Mouse (Mus musculus) forebrain, embryonic 15.5 days (tissue): ENCODE measurements at regions not wholly inside any gene's neighbourhood (a gene's known extent, or its start where the extent isn't known, plus 50 kb on each side); places are given as distances from the start of the nearest gene placed in this dataset.
"Not testable (repeated sequence)": the region's sequence is repeated elsewhere in the genome, so short reads cannot be mapped to it uniquely, and the experiment has no call there.

Source experiments
- ATAC-seq: fragments of 200-750 bp; cut with Nextera tagmentation; replicated peaks from 2 replicates; pipeline ENCODE4 v1.8.0; 2017; ENCODE audit warnings: mild to moderate bottlenecking, moderate TSS enrichment, moderate library complexity
- H3K27ac ChIP-seq: fragments of 300-500 bp; sonication (generic); replicated peaks from 2 replicates; pipeline ENCODE4 v1.5.1; 2015; ENCODE audit warnings: mild to moderate bottlenecking, inconsistent platforms
- H3K27me3 ChIP-seq: fragments of 300-500 bp; sonication (generic); 2 replicates; pipeline ENCODE4 v1.6.1; 2015; ENCODE audit warnings: inconsistent platforms
- H3K36me3 ChIP-seq: fragments of 300-500 bp; sonication (generic); 2 replicates; pipeline ENCODE4 v1.6.1; 2015; ENCODE audit warnings: mild to moderate bottlenecking, inconsistent platforms
- H3K4me1 ChIP-seq: fragments of 300-500 bp; sonication (generic); 2 replicates; pipeline ENCODE4 v1.6.1; 2015; ENCODE audit warnings: inconsistent platforms
- H3K4me2 ChIP-seq: fragments of 300-500 bp; sonication (generic); replicated peaks from 2 replicates; pipeline ENCODE4 v1.6.1; 2015; ENCODE audit warnings: mild to moderate bottlenecking, inconsistent platforms
- H3K4me3 ChIP-seq: fragments of 300-500 bp; sonication (generic); 2 replicates; pipeline ENCODE4 v1.5.1; 2015; ENCODE audit warnings: mild to moderate bottlenecking, inconsistent platforms
- H3K9ac ChIP-seq: fragments of 300-500 bp; sonication (generic); replicated peaks from 2 replicates; pipeline ENCODE4 v1.6.1; 2015; ENCODE audit warnings: mild to moderate bottlenecking, inconsistent platforms
- H3K9me3 ChIP-seq: fragments of 300-500 bp; sonication (generic); 2 replicates; pipeline ENCODE4 v1.6.1; 2016; ENCODE audit warnings: inconsistent platforms
- WGBS: fragments of 180-500 bp; shearing (Covaris S2); methylation state at CpG from one replicate; pipeline ENCODE4 v1.1.7; 2015; ENCODE audit warnings: mixed read lengths; 5-methylcytosine and 5-hydroxymethylcytosine counted together

- Histone ChIP-seq H3K4me1 (no peaks in the 10 kb centered on the region), H3K27me3 (no peaks in the 10 kb centered on the region), H3K4me3 (no peak overlapping the region), H3K9ac (no peak overlapping the region), H3K27ac (no peak overlapping the region), H3K4me2 (no peak overlapping the region), H3K9me3 (no peaks in the 10 kb centered on the region), H3K36me3 (no peaks in the 10 kb centered on the region)
- ATAC-seq: no peak
- 43% methylated on average over 9 of the region's 9 CpGs for WGBS
Observed at GRCm38 (mm10) chr8:83837637-83838378, 62.1 kb upstream of the Adgrl1 start.

GRCm38 (mm10) chr8:83829851-83830250, 70.1 kb upstream of the Adgrl1 start:
- no peaks in the 10 kb centered on the region for H3K36me3 ChIP-seq
- ATAC-seq: no peak
- H3K4me1 ChIP-seq: no peaks in the 10 kb centered on the region
- WGBS: 81% methylated on average over 2 of the region's 2 CpGs
- H3K4me3 ChIP-seq: no peak overlapping the region
- no peaks in the 10 kb centered on the region for H3K27me3 ChIP-seq
- no peak overlapping the region for H3K27ac ChIP-seq
- H3K4me2 ChIP-seq: no peak overlapping the region
- H3K9me3 ChIP-seq: no peaks in the 10 kb centered on the region
- no peak overlapping the region for H3K9ac ChIP-seq

GRCm38 (mm10) chr8:83824925-83825680, 74.8 kb upstream of the Adgrl1 start:
- Histone ChIP-seq H3K9ac (no peak overlapping the region), H3K4me2 (no peak overlapping the region), H3K4me1 (no peaks in the 10 kb centered on the region), H3K27ac (no peak overlapping the region), H3K27me3 (no peaks in the 10 kb centered on the region), H3K36me3 (no peaks in the 10 kb centered on the region), H3K9me3 (no peaks in the 10 kb centered on the region), H3K4me3 (no peak overlapping the region)
- no peak for ATAC-seq
- 79% methylated on average over 17 of the region's 17 CpGs for WGBS

- WGBS: 87% methylated on average over 4 of the region's 4 CpGs
Observed at GRCm38 (mm10) chr8:83819086-83819485, 78.0 kb upstream of the Adgre5 start.

GRCm38 (mm10) chr8:83810651-83811050, 69.5 kb upstream of the Adgre5 start:
- H3K9me3 ChIP-seq: no peaks in the 10 kb centered on the region
- no peak overlapping the region for H3K4me3 ChIP-seq
- no peaks in the 10 kb centered on the region for H3K4me1 ChIP-seq
- no peak overlapping the region for H3K27ac ChIP-seq
- WGBS: 89% methylated on average over 2 of the region's 2 CpGs
- H3K27me3 ChIP-seq: no peaks in the 10 kb centered on the region
- H3K4me2 ChIP-seq: no peak overlapping the region
- H3K36me3 ChIP-seq: no peaks in the 10 kb centered on the region
- no peak overlapping the region for H3K9ac ChIP-seq
- no peak for ATAC-seq

More at GRCm38 (mm10) chr8:83819086-83819485, 78.0 kb upstream of the Adgre5 start:
- Histone ChIP-seq H3K9ac (no peak overlapping the region), H3K27ac (no peak overlapping the region), H3K4me3 (no peak overlapping the region), H3K4me1 (no peaks in the 10 kb centered on the region), H3K4me2 (no peak overlapping the region), H3K27me3 (no peaks in the 10 kb centered on the region), H3K36me3 (no peaks in the 10 kb centered on the region), H3K9me3 (no peaks in the 10 kb centered on the region)
- no peak for ATAC-seq

GRCm38 (mm10) chr8:83805612-83806011, 64.5 kb upstream of the Adgre5 start:
- no peak for ATAC-seq
- H3K4me2 ChIP-seq: no peak overlapping the region
- H3K4me3 ChIP-seq: no peak overlapping the region
- WGBS: 69% methylated on average over 6 of the region's 6 CpGs
- no peaks in the 10 kb centered on the region for H3K36me3 ChIP-seq
- no peaks in the 10 kb centered on the region for H3K27me3 ChIP-seq
- no peaks in the 10 kb centered on the region for H3K9me3 ChIP-seq
- H3K27ac ChIP-seq: no peak overlapping the region
- no peaks in the 10 kb centered on the region for H3K4me1 ChIP-seq
- no peak overlapping the region for H3K9ac ChIP-seq

GRCm38 (mm10) chr8:83803312-83803711, 62.2 kb upstream of the Adgre5 start:
- not testable (repeated sequence) for H3K4me3 ChIP-seq, H3K9ac ChIP-seq, H3K9me3 ChIP-seq, H3K36me3 ChIP-seq, H3K27me3 ChIP-seq, H3K4me2 ChIP-seq, H3K27ac ChIP-seq, ATAC-seq, H3K4me1 ChIP-seq
- WGBS: 48% methylated on average over 1 of the region's 1 CpGs

- no peaks in the 10 kb centered on the region for H3K9me3 ChIP-seq
- 45% methylated on average over 3 of the region's 3 CpGs for WGBS
- H3K27me3 ChIP-seq: no peaks in the 10 kb centered on the region
- no peak overlapping the region for H3K27ac ChIP-seq
- H3K36me3 ChIP-seq: no peaks in the 10 kb centered on the region
- no peak overlapping the region for H3K4me3 ChIP-seq
- no peaks in the 10 kb centered on the region for H3K4me1 ChIP-seq
- H3K9ac ChIP-seq: no peak overlapping the region
- ATAC-seq: no peak
- H3K4me2 ChIP-seq: no peak overlapping the region
Observed at GRCm38 (mm10) chr8:83802506-83802905, 61.4 kb upstream of the Adgre5 start.

- H3K4me3 ChIP-seq: no peak overlapping the region
- 86% methylated on average over 8 of the region's 8 CpGs for WGBS
- ATAC-seq: no peak
- no peak overlapping the region for H3K9ac ChIP-seq
- no peak overlapping the region for H3K4me2 ChIP-seq
- H3K4me1 ChIP-seq: no peaks in the 10 kb centered on the region
- H3K9me3 ChIP-seq: no peaks in the 10 kb centered on the region
- H3K27me3 ChIP-seq: no peaks in the 10 kb centered on the region
- no peaks in the 10 kb centered on the region for H3K36me3 ChIP-seq
- no peak overlapping the region for H3K27ac ChIP-seq
Observed at GRCm38 (mm10) chr8:83799607-83799950, 58.5 kb upstream of the Adgre5 start.

GRCm38 (mm10) chr8:83798881-83799606, 57.9 kb upstream of the Adgre5 start:
- ATAC-seq: no peak
- WGBS: 83% methylated on average over 9 of the region's 9 CpGs

GRCm38 (mm10) chr8:83793491-83794238, 52.5 kb upstream of the Adgre5 start:
- Histone ChIP-seq H3K9ac (no peak overlapping the region), H3K4me3 (no peak overlapping the region), H3K36me3 (no peaks in the 10 kb centered on the region), H3K4me1 (peaks cover 5% of the 10 kb centered on the region; the same call in 1 of the 2 replicates), H3K27me3 (no peaks in the 10 kb centered on the region), H3K27ac (no peak overlapping the region), H3K9me3 (no peaks in the 10 kb centered on the region), H3K4me2 (0 out of 2 replicates have a peak overlapping the region, but pooled peaks have one; percentile 6)
- WGBS: 40% methylated on average over 16 of the region's 16 CpGs
- 0 out of 2 replicates have a peak, but pooled peaks have one; percentile 26 for ATAC-seq

More at GRCm38 (mm10) chr8:83798881-83799606, 57.9 kb upstream of the Adgre5 start:
- Histone ChIP-seq H3K9me3 (no peaks in the 10 kb centered on the region), H3K27ac (no peak overlapping the region), H3K4me3 (no peak overlapping the region), H3K36me3 (no peaks in the 10 kb centered on the region), H3K27me3 (no peaks in the 10 kb centered on the region), H3K4me1 (no peaks in the 10 kb centered on the region), H3K9ac (no peak overlapping the region), H3K4me2 (no peak overlapping the region)
